Mouse (Mus musculus) v-Abl transformed pro-B cells (cell line): Measurements from ENCODE around the gene AI854703.

ENCODE experiments used
- in situ Hi-C, 2 experiments: fragments of 400-800 bp; cut with MboI; formaldehyde crosslinking; loops; one replicate each; pipeline ENCODE4 v1.15.1; 2025; ENCODE audit not compliant: unreplicated experiment in 2 of 2

Gene AI854703

GRCm38 (mm10) chr6:48682271-48682670, 55.7 kb downstream of the AI854703 start:
- in situ Hi-C loops = no loop called here
